Mouse (Mus musculus): ENCODE measurements at regions not wholly inside any gene's neighbourhood (a gene's known extent, or its start where the extent isn't known, plus 50 kb on each side); places are given as distances from the start of the nearest gene placed in this dataset.

DNA sequence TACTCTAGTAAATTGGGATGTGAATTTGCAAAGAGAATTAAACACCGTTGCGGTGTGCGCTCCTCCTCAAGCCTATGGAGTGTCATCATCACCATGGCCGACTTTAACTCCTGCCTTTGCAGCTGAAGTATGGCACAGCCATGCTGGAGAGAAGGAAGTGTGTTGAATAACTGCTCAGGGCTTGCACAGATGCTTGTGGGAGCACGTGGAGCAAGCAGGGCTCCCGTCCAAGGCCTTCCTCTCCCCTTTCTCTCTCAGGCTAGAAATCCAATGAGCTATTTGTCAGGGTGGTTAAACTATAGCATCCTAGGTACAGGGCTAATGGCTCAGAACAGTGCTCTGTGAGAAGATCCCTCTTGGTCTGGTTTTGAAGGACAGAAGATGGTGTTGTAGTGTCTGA, 79.5 kb upstream of the Arhgap21 start:
- no peak for TF ChIP-seq POLR2A (IDR thresholded peaks at IDR 0.05; ENCODE audit: extremely low read depth, insufficient read depth, low read length)
- TF ChIP-seq CTCF (IDR thresholded peaks at IDR 0.05; ENCODE audit: low read depth, low read length): no peak

Measured in liver, adult 2 months (tissue).